Mouse (Mus musculus) olfactory bulb, adult 2 months (tissue): Measurements from ENCODE around the gene Kif3b. TPM values are rescaled to one million over a fixed set of nuclear protein-coding genes. Genes with fewer than 3 reads are reported as not detected.
"Not testable (repeated sequence)": the region's sequence is repeated elsewhere in the genome, so short reads cannot be mapped to it uniquely, and the experiment has no call there.

Source experiments
- H3K27ac ChIP-seq: fragments of 200-500 bp; 2 replicates; pipeline ENCODE4 v1.5.1; 2012; ENCODE audit warnings: low read depth, low read length; ENCODE audit not compliant: insufficient read depth
- H3K4me1 ChIP-seq: fragments of 200-500 bp; 2 replicates; pipeline ENCODE4 v1.6.1; 2012; ENCODE audit warnings: low read length; ENCODE audit not compliant: control insufficient read depth, insufficient read depth
- H3K4me3 ChIP-seq: fragments of 200-500 bp; 2 replicates; pipeline ENCODE4 v1.5.1; 2012; ENCODE audit warnings: mild to moderate bottlenecking, low read depth, low read length, moderate library complexity; ENCODE audit not compliant: insufficient read depth
- CTCF ChIP-seq: fragments of 200-500 bp; IDR thresholded peaks from 2 replicates; pipeline ENCODE4 v1.5.1; 2012; ENCODE audit warnings: low read depth, mild to moderate bottlenecking, low read length, moderate library complexity; ENCODE audit not compliant: insufficient read depth
- POLR2A ChIP-seq: fragments of 200-500 bp; IDR thresholded peaks from 2 replicates; pipeline ENCODE4 v1.6.1; 2012; ENCODE audit warnings: mild to moderate bottlenecking, low read depth, low read length, moderate library complexity; ENCODE audit not compliant: insufficient read depth
- WGBS: fragments of 180-500 bp; shearing (Covaris S2); methylation state at CpG from one replicate; pipeline ENCODE4 v1.1.7; 2018; 5-methylcytosine and 5-hydroxymethylcytosine counted together
- polyA plus RNA-seq: library from polyadenylated mRNA; stranded (reverse); fragments of >200 nt; gene quantifications from 2 replicates; pipeline ENCODE4 v1.2.4, GENCODE M21; 2012; ENCODE audit warnings: low replicate concordance; ENCODE audit not compliant: missing spikeins, insufficient read depth, insufficient read length

Kif3b gene
- polyA plus RNA-seq, 1 experiment: not detected

- Histone ChIP-seq H3K4me3 (no peak overlapping the region), H3K27ac (no peak overlapping the region), H3K4me1 (no peaks in the 10 kb centered on the region)
- whole genome bisulfite sequencing: 81% methylated on average over 6 of the region's 6 CpGs
- TF ChIP-seq CTCF: no peak
- no peak for TF ChIP-seq POLR2A
These were observed 16.3 kb upstream of the Kif3b start for GRCm38 (mm10) chr2:153274919-153275247.

- not testable (repeated sequence) for H3K27ac ChIP-seq, H3K4me3 ChIP-seq, H3K4me1 ChIP-seq
- 87% methylated on average over 3 of the region's 3 CpGs for WGBS
These were observed 15.6 kb upstream of the Kif3b start for GRCm38 (mm10) chr2:153275577-153275976.

GRCm38 (mm10) chr2:153276440-153276839, 14.8 kb upstream of the Kif3b start:
- Histone ChIP-seq H3K27ac (no peak overlapping the region), H3K4me3 (no peak overlapping the region), H3K4me1 (no peaks in the 10 kb centered on the region)
- 90% methylated on average over 8 of the region's 8 CpGs for WGBS
- TF ChIP-seq CTCF: no peak
- TF ChIP-seq POLR2A: no peak

DNA sequence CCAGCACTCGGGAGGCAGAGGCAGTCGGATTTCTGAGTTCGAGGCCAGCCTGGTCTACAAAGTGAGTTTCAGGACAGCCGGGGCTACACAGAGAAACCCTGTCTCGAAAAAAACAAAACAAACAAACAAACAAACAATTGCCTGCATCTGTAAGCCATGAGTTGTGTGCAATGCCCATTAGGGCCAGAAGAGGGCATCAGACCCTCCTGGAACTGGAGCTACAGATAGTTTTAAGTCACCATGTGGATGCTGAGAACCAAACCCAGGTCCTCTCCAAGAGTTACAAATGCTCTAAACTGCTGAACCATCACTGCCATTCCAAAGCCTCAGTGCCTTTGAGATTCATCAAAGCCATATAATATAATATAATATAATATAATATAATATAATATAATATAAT, 14.4 kb upstream of the Kif3b start:
- not testable (repeated sequence) for H3K4me1 ChIP-seq, H3K27ac ChIP-seq, H3K4me3 ChIP-seq
- 91% methylated on average over 5 of the region's 5 CpGs for WGBS

GRCm38 (mm10) chr2:153278357-153278756, 12.9 kb upstream of the Kif3b start:
- H3K4me1 ChIP-seq: no peaks in the 10 kb centered on the region
- H3K4me3 ChIP-seq: no peak overlapping the region
- WGBS: 87% methylated on average over 5 of the region's 5 CpGs
- no peak overlapping the region for H3K27ac ChIP-seq
- no peak for TF ChIP-seq POLR2A
- no peak for TF ChIP-seq CTCF

GRCm38 (mm10) chr2:153283919-153284318, 7.3 kb upstream of the Kif3b start:
- TF ChIP-seq POLR2A (no peak), CTCF (no peak)
- 89% methylated on average over 6 of the region's 6 CpGs for WGBS
- H3K27ac ChIP-seq: no peak overlapping the region
- H3K4me3 ChIP-seq: no peak overlapping the region
- H3K4me1 ChIP-seq: peaks cover 3% of the 10 kb centered on the region; the same call in 1 of the 2 replicates

GRCm38 (mm10) chr2:153286524-153286923, 4.7 kb upstream of the Kif3b start:
- TF ChIP-seq CTCF (no peak), POLR2A (no peak)
- Histone ChIP-seq H3K4me3 (no peak overlapping the region), H3K4me1 (peaks cover 3% of the 10 kb centered on the region; the same call in 1 of the 2 replicates), H3K27ac (no peak overlapping the region)
- WGBS: 87% methylated on average over 4 of the region's 4 CpGs

DNA sequence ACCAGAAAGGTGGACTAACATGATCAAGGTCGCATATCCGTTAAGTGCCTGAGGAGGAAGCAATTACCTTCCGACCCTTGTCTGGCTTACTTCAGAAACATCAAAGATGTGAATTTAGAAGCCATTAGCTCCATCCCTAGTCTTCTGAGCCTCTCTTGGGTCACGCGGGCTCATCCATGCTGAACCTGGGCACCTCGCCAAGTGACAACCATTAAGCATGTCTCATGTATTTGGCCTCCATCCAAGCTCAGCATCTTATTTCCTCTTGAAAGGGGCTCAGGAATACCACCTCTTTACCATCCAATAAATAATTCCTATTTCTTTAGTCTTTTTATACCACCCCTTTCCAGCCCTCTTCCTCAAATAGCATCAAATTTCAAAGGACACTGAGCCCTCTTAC, 3.4 kb upstream of the Kif3b start:
- WGBS: 30% methylated on average over 6 of the region's 6 CpGs

GRCm38 (mm10) chr2:153292305-153292861, 1.2 kb downstream of the Kif3b start:
- WGBS: 45% methylated on average over 7 of the region's 7 CpGs
- Histone ChIP-seq H3K4me1 (peaks cover 16% of the 10 kb centered on the region), H3K4me3 (0 out of 2 replicates have a peak overlapping the region, but pooled peaks have one; percentile 1), H3K27ac (no peak overlapping the region)
- TF ChIP-seq CTCF (no peak), POLR2A (no peak)

More for the DNA sequence above, 3.4 kb upstream of the Kif3b start:
- Histone ChIP-seq H3K4me1 (peaks cover 7% of the 10 kb centered on the region), H3K27ac (no peak overlapping the region), H3K4me3 (no peak overlapping the region)
- TF ChIP-seq POLR2A (no peak), CTCF (no peak)

GRCm38 (mm10) chr2:153295196-153295595, 4.0 kb downstream of the Kif3b start:
- 84% methylated on average over 4 of the region's 4 CpGs for WGBS
- no peak for TF ChIP-seq POLR2A
- no peak for TF ChIP-seq CTCF
- no peak overlapping the region for H3K27ac ChIP-seq
- no peak overlapping the region for H3K4me3 ChIP-seq
- peaks cover 26% of the 10 kb centered on the region for H3K4me1 ChIP-seq
